Mouse (Mus musculus) ES-Bruce4 (cell line): Measurements from ENCODE around the gene Thy1.

Experiments
- CTCF ChIP-seq: IDR thresholded peaks from one replicate; pipeline ENCODE4 v1.8.1; 2011; ENCODE audit warnings: low read depth, low read length
- EP300 ChIP-seq: IDR thresholded peaks from 2 replicates; pipeline ENCODE4 v1.6.1; 2011; ENCODE audit warnings: low read depth, low read length; ENCODE audit not compliant: insufficient read depth
- POLR2A ChIP-seq: IDR thresholded peaks from one replicate; pipeline ENCODE4 v1.8.1; 2011; ENCODE audit warnings: low read length; ENCODE audit not compliant: insufficient read depth

DNA sequence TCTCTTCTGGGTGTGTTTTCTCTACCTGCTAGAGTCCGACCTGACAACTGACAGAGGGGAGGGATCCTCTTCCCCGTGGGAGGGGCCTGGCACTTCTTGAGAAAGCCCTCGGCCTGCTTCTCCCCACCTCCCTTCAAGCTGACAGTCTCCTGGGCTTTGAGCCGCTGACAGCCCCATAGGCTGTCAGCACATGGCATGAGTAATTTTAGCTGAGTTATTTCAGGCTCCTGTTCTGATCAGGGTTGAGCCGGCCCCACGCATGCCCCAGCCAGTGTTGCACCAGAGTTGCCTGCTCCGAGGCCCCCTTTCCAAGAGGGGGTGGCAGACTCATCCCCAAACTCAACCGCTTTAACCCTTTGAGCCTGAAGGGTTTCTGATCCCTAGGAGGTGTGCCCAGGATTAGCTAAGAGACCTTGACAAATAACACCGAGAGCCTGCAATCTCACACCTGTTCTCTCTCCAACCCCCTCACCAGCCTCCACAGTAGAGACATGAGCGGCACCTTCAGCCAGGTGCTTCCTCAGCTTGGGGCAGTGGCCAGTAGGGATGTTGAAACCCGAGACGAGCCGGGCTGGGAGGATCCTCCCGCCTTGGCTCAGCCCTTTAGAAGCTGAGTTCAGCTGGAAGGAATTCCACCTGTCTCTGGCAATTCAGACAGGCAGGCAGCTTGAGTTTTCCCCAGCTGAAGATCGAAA is 44.7 kb downstream of the Thy1 start:
- TF ChIP-seq CTCF (no peak), POLR2A (no peak), EP300 (no peak)
